Mouse (Mus musculus): ENCODE measurements at regions not wholly inside any gene's neighbourhood (a gene's known extent, or its start where the extent isn't known, plus 50 kb on each side); places are given as distances from the start of the nearest gene placed in this dataset.

GRCm38 (mm10) chr12:119070963-119071362, 104.7 kb upstream of the Abcb5 start:
- TF ChIP-seq CTCF (IDR thresholded peaks at IDR 0.05; ENCODE audit: borderline replicate concordance, insufficient read depth, low read length) (no peak), POLR2A (IDR thresholded peaks at IDR 0.05; ENCODE audit: low read depth, low read length) (no peak)
